Mouse (Mus musculus): Measurements from ENCODE around the gene Tmem219. TPM values are rescaled to one million over a fixed set of nuclear protein-coding genes. Genes with fewer than 3 reads are reported as not detected.

The Tmem219 gene
- polyA plus RNA-seq, 1 experiment from 2014 or later: 27.0 TPM

DNA sequence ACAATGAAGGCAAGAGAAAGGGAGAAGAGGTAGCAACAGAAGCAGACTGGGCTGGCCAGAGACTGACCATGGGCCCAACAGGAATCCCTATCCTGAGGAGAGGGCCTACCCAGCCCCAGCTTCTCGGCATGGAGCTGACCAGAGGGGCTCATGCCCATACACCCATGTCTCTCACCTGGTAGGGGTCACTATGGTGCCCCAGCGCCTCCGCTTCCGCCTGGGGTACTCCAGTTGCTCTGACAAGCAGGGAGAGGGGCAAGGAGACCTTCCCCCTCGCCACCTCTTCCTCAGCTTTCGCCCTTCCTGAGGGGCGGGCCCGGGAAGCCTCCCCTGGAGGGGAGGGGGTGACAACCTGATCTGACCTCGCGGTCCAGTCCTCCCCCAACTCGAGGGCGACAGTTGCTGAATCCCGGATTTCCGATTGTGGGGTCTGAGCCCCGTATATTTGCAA, 39.0 kb downstream of the Tmem219 start:
- H3K4me1 ChIP-seq: peaks cover 28% of the 10 kb centered on the region
- peak overlapping the region; percentile 100 for H3K4me2 ChIP-seq (replicated peaks)
- WGBS: under 1% methylated on average over 15 of the region's 15 CpGs
- peak overlapping the region; percentile 90 for H3K27ac ChIP-seq
- H3K9me3 ChIP-seq: no peaks in the 10 kb centered on the region
- H3K9ac ChIP-seq: peak overlapping the region; percentile 90
- H3K4me3 ChIP-seq: peak overlapping the region; percentile 88
- no peaks in the 10 kb centered on the region for H3K27me3 ChIP-seq
- peaks cover 22% of the 10 kb centered on the region for H3K36me3 ChIP-seq
- ATAC-seq (ENCODE audit: low FRiP score, low read depth): no peak

DNA sequence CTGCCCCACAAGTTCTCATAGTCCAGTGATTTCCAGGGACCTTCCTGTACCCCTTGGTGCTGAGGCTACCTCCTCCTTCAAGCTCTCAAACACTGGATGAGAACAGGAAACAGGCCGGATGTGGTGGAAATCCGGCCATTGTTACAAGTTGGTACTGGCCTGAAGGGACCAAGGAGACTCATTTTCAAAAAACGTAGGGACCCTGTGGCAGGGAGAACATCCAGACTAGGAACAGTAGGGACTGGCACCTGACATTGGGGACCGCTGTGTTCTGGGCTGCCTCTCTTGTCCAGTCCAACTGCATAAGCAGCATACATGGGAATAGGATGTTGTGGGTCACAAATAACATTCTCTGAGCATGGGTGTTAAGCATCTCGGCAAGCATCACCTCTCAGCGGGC, 41.7 kb downstream of the Tmem219 start:
- Histone ChIP-seq H3K9ac (peak overlapping the region; percentile 90; the same call in 1 of the 2 replicates), H3K36me3 (peaks cover 49% of the 10 kb centered on the region), H3K27ac (peak overlapping the region; percentile 64; the same call in 1 of the 2 replicates)

DNA sequence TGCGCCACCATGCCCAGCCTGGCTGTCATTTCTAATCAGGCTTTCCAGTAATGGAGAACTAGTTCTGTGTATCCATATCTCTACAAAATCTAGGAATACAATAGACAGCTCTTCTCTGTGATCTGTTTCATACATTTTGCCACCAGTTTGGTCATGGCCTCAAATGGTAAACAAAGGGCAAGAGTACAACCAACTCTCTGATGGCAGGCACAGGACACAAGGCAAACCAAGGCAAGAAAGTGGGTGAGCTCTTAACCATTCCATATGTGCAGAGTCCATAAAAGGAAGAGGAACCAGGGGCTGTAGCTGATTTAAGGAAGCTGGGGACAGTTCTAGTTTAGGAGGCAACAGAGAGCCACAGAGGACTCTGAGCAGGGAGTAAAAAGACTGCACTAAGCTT, 45.5 kb downstream of the Tmem219 start:
- H3K27ac ChIP-seq: no peak overlapping the region
- no peak overlapping the region for H3K4me2 ChIP-seq (replicated peaks)
- peaks cover 87% of the 10 kb centered on the region for H3K36me3 ChIP-seq
- ATAC-seq (ENCODE audit: low FRiP score, low read depth): no peak
- WGBS: 97% methylated on average over 1 of the region's 1 CpGs
- no peaks in the 10 kb centered on the region for H3K27me3 ChIP-seq
- H3K4me3 ChIP-seq: no peak overlapping the region
- peaks cover 13% of the 10 kb centered on the region for H3K4me1 ChIP-seq
- H3K9me3 ChIP-seq: no peaks in the 10 kb centered on the region
- no peak overlapping the region for H3K9ac ChIP-seq

More for the DNA sequence above, 41.7 kb downstream of the Tmem219 start:
- Histone ChIP-seq H3K4me2 (replicated peaks) (peak overlapping the region; percentile 100), H3K27me3 (no peaks in the 10 kb centered on the region), H3K4me1 (peaks cover 28% of the 10 kb centered on the region), H3K9me3 (no peaks in the 10 kb centered on the region), H3K4me3 (no peak overlapping the region)
- WGBS: 82% methylated on average over 6 of the region's 6 CpGs
- no peak for ATAC-seq (ENCODE audit: low FRiP score, low read depth)

DNA sequence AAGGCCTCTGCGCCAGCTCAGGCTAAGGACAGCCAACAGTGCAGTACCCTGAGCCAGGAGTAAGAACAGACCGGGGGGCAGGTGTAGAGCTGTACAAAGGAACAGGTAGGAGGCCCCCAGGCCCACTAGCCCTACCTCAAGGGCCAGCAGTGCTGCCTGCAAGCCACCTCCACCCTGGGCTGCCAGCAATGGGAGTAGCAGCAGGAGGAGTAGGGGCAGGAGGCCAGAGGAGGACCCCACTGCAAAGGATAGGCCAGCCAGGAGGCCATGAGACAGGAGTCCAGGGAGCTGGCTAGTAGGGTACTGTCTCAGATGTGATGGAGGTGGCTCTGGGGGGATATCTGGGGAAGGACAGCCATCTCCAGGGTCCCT, 52.2 kb downstream of the Tmem219 start:
- Histone ChIP-seq H3K27ac (no peak overlapping the region), H3K4me1 (no peaks in the 10 kb centered on the region), H3K9ac (no peak overlapping the region), H3K36me3 (peaks cover 100% of the 10 kb centered on the region), H3K4me3 (no peak overlapping the region), H3K4me2 (replicated peaks) (no peak overlapping the region), H3K9me3 (no peaks in the 10 kb centered on the region), H3K27me3 (no peaks in the 10 kb centered on the region)
- 100% methylated on average over 2 of the region's 2 CpGs for WGBS
- 0 out of 2 replicates have a peak, but pooled peaks have one; percentile 37 for ATAC-seq (ENCODE audit: low FRiP score, low read depth)

DNA sequence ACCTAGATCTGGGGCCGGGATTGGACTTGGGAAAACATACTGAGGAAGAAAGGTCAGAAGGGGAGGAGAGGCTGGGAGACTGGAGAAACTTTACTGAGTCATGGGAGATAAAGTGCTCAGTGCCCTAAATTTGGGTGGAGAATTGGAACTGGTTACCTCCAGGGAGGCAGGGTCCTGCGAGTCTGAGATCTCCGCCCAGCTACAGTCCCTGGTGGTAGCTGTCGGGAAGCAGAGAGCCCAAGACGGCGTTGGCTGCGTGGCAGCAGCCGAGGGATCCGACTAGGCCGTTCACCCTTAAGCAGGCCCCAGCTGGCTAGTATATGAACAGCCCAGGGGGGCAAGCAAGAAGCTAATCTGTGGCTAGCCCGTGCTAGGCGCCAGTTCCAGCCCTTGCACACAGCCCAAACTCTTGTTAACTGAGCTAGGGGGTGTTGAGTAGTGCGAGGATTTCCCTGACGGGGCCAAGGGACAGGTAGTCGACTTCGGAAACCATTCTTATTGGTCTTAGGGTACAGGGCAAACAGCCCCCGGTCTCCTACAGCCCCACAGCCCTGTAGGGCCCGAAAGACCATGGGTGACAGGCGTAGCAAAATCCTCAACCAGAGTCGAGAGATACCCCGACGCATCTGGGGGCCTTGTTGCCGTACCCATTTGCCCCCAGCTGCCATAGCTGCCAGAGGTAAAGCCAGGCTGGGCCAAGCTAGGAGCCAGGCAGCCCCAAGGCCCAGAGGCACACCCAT, 52.8 kb downstream of the Tmem219 start:
- no peak for ATAC-seq (ENCODE audit: low FRiP score, low read depth)
- WGBS: 91% methylated on average over 23 of the region's 23 CpGs
- Histone ChIP-seq H3K9ac (no peak overlapping the region), H3K4me1 (no peaks in the 10 kb centered on the region), H3K27me3 (no peaks in the 10 kb centered on the region), H3K27ac (no peak overlapping the region), H3K4me2 (replicated peaks) (no peak overlapping the region), H3K9me3 (no peaks in the 10 kb centered on the region), H3K36me3 (peaks cover 100% of the 10 kb centered on the region), H3K4me3 (no peak overlapping the region)

DNA sequence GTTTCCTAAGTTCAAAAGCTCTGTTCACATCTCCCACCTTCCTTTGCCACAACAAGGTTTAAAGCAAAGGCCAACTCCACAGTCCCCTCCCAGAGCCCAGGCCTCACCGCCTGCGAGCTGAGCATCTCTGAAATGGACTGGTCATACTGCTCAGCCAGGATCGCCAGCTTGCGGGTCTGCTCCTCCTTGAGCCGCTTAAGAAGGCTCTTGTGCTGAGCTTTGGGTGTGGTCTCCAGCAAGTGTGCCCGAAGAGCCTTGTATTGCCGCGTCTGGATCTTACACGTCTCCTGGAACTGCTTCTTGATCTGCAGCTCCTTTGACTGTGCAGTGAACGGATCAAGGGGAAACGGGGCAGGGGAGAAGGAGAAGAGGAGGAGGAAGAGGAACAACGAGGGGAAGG, 54.7 kb downstream of the Tmem219 start:
- H3K36me3 ChIP-seq: peaks cover 92% of the 10 kb centered on the region
- WGBS: 87% methylated on average over 12 of the region's 12 CpGs
- no peak overlapping the region for H3K4me3 ChIP-seq
- no peak for ATAC-seq (ENCODE audit: low FRiP score, low read depth)
- no peaks in the 10 kb centered on the region for H3K27me3 ChIP-seq
- peaks cover 15% of the 10 kb centered on the region for H3K4me1 ChIP-seq
- H3K4me2 ChIP-seq (replicated peaks): no peak overlapping the region
- H3K9me3 ChIP-seq: no peaks in the 10 kb centered on the region
- no peak overlapping the region for H3K27ac ChIP-seq
- no peak overlapping the region for H3K9ac ChIP-seq

DNA sequence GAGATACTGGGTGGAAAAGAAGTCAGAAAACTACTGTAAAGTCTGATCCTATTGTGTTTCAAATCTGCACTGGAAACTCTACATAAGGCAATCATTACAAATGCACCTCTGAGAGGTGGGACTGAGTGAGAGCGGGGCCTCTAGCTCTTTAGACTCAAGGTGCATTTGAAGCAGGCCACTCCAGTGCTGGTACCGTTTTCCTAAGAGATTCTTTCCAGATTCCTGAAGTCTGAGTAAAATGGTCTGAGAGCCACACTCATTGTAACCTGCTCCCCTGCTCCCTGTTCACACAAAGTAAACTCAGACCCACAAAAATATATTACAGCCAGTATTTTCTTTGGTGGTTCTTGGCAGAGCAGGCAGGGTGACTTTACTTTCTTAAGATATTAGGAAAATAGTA, 55.2 kb downstream of the Tmem219 start:
- Histone ChIP-seq H3K27me3 (no peaks in the 10 kb centered on the region), H3K4me1 (peaks cover 19% of the 10 kb centered on the region), H3K4me3 (no peak overlapping the region), H3K4me2 (replicated peaks) (no peak overlapping the region), H3K27ac (no peak overlapping the region), H3K9me3 (no peaks in the 10 kb centered on the region), H3K36me3 (peaks cover 88% of the 10 kb centered on the region), H3K9ac (no peak overlapping the region)
- no peak for ATAC-seq (ENCODE audit: low FRiP score, low read depth)
- WGBS: 85% methylated on average over 2 of the region's 2 CpGs

DNA sequence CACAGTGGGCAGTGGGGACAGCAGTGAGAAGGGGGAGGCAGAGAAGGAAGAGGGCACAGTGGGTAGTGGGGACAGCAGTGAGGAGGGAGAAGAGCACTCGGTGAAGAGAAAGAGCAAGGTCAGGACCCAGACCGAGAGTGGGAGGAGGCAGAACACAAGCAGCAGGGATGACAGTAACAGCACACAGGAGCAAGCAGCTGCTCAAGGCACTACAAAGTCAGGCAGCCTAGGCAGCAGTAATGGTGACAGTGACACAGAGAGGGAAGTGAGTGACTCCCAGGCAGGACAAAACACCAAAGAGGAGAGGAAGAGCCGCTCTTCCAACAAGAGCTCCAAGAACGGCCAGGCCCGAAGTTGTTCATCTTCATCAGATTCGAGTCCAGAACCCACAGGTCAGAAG, 58.9 kb downstream of the Tmem219 start:
- H3K4me2 ChIP-seq (replicated peaks): peak overlapping the region; percentile 88
- no peak for ATAC-seq (ENCODE audit: low FRiP score, low read depth)
- WGBS: 71% methylated on average over 6 of the region's 6 CpGs
- H3K27me3 ChIP-seq: no peaks in the 10 kb centered on the region
- H3K27ac ChIP-seq: peak overlapping the region; percentile 84; the same call in 1 of the 2 replicates
- peak overlapping the region; percentile 82 for H3K9ac ChIP-seq
- H3K9me3 ChIP-seq: no peaks in the 10 kb centered on the region
- H3K4me1 ChIP-seq: peaks cover 29% of the 10 kb centered on the region
- peaks cover 62% of the 10 kb centered on the region for H3K36me3 ChIP-seq
- H3K4me3 ChIP-seq: peak overlapping the region; percentile 75

DNA sequence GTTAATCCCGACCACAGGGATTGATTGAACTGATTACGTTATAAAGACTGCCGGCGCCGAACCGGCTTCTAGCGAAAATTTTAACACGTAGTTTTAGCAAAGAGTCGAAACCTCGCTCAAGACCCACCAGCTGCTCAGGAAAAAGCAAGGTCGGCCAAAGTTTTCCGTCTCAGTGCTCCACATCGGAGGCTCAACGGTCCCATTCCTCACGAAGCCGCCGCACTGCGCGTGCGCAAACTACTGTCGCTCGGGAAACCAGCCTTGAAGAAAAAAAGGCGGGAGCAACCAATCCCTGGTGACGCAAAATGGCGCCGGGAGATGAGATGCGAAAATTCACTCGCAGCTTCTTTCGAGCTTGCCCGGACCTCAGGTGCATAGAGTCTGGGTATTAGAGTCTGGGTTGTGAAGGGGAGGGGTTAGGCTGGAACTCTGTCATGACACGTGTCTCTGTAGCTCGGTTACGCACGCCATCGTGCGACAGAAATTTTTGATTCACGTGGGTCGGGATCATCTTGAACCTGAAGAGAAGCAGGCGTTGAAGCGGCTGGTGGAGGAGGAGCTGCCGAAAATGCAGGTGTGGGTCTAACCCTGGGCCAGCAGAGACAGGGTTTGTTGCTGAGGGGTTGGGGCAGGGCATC, 60.5 kb downstream of the Tmem219 start, which contains the start of gene Ino80e:
TSS of gene Ino80e (minus strand) at position 231 of the 638 bp plus-strand sequence.
- peaks cover 29% of the 10 kb centered on the region for H3K4me1 ChIP-seq

DNA sequence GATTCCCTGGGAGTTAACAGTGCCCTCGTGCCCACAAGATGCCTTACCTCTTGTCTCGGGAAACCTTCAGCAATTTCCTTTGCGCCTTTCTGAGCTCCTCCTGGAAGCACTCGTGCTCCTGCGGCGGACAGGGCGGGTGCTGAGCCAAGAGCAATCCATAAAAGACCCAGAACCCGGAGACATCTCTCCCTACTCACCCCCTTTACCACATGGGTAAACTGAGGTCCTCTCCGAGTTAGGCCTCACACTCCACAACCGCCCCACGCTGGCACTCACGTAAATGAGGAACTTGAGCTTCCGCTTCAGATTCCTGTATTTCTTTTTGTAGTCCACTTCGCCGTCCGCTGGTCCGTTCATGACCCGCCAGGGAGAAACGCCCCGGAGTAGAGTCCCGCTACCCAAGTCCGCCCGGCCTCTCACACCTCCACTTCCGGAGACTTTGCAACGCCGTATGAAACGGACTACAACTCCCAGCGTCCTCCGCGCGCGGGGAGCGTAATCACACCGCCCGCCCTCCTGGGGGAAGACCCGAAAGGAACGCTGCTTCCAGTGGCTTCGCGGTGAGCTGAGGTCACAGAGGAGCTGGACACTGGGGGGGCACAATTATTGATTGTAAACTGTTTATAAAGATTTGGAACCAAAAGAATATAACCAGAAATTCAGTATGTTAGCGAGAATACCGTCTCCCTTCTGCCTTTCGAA, 61.1 kb downstream of the Tmem219 start, which contains the start of gene Hirip3:
TSS of gene Hirip3 (plus strand) at position 544 of the 702 bp plus-strand sequence.
- Histone ChIP-seq H3K27me3 (no peaks in the 10 kb centered on the region), H3K27ac (peak within 1 kb of the TSS; percentile 84), H3K36me3 (peaks cover 62% of the 10 kb centered on the region), H3K9me3 (no peaks in the 10 kb centered on the region), H3K9ac (peak within 1 kb of the TSS; percentile 82), H3K4me2 (replicated peaks) (peak within 1 kb of the TSS; percentile 88), H3K4me3 (peak within 1 kb of the TSS; percentile 75), H3K4me1 (peaks cover 29% of the 10 kb centered on the region)
- under 1% methylated on average over 42 of the region's 42 CpGs for WGBS
- peak; percentile 92 for ATAC-seq (ENCODE audit: low FRiP score, low read depth)

More for the DNA sequence above, 60.5 kb downstream of the Tmem219 start, which contains the start of gene Ino80e:
- WGBS: under 1% methylated on average over 41 of the region's 41 CpGs
- no peaks in the 10 kb centered on the region for H3K27me3 ChIP-seq
- peaks cover 62% of the 10 kb centered on the region for H3K36me3 ChIP-seq
- ATAC-seq (ENCODE audit: low FRiP score, low read depth): peak; percentile 75
- no peaks in the 10 kb centered on the region for H3K9me3 ChIP-seq
- peak within 1 kb of the TSS; percentile 82 for H3K9ac ChIP-seq
- peak within 1 kb of the TSS; percentile 84 for H3K27ac ChIP-seq
- H3K4me3 ChIP-seq: peak within 1 kb of the TSS; percentile 75
- peak within 1 kb of the TSS; percentile 88 for H3K4me2 ChIP-seq (replicated peaks)

DNA sequence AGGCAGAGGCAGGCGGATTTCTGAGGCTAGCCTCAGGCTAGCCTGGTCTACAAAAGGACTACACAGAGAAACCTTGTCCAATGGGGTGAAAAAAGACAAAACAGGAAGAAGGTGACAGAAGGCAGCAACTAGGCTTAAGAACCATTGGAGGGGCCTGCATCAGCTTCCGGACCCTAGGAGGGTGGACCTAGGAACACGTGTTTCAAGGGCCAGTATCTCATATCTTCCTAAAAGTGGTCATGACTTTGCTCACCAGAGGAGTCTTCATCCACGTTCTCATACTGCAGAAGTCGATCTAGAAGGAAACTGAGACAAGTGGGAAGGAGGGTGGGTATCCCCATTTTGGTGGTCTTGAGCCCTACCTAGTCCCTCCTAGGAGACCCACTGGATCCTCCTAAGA, 61.7 kb downstream of the Tmem219 start:
- H3K27ac ChIP-seq: no peak overlapping the region
- H3K27me3 ChIP-seq: no peaks in the 10 kb centered on the region
- peak overlapping the region; percentile 82 for H3K9ac ChIP-seq
- H3K4me1 ChIP-seq: peaks cover 29% of the 10 kb centered on the region
- WGBS: 71% methylated on average over 5 of the region's 5 CpGs
- ATAC-seq (ENCODE audit: low FRiP score, low read depth): no peak
- peak overlapping the region; percentile 88 for H3K4me2 ChIP-seq (replicated peaks)
- peaks cover 62% of the 10 kb centered on the region for H3K36me3 ChIP-seq
- no peaks in the 10 kb centered on the region for H3K9me3 ChIP-seq
- peak overlapping the region; percentile 75 for H3K4me3 ChIP-seq

Measured in limb, embryonic 13.5 days (tissue).